In the genomic region with DNA sequence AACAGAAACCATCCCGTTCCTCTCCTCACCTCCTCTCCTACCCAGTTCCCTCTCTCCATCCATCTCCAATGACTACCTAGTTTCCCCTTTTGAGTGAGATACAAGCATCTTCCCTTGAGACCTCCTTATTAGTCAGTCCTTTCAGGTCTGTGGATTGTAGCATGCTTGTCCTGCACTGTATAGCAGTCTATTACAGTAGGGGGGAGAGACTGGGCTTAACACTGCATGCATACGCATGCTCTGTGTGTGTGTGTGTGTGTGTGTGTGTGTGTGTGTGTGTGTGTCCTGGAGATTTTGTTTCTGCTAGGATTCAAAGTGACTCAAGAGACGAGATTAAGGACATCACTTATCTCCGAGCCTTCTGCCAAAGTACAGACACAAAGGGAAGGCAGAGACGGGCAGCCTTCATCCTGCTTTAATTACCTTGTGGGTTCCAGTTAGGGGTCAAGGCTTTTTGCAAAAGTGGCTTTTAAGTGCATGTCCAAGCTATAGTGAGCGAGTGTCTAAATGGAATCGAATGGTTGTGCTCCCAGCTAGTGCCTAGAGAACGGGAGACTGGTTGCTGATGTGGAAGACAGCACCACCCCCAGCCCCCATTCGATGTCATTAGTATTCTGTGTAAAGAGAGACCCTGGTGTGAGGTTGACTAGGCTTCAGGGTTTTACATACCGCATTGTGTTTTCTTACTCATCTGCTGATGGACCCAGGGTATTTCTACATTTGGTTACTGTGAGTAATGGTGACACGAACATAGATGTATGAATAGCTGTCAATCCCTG, we compare ENCODE assay signal across 1 mouse cellular context.
A peak's percentile ranks its signal among the peaks of the same experiment; 100 is the strongest.
TF ChIP-seq lines count a peak whose summit lies in the region.

No protein-coding gene starts in this region.

TF ChIP-seq in CH12.LX, 34 proteins besides CTCF, POLR2A, EP300 and RAD21:
- TF ChIP-seq NRF1 (IDR thresholded peaks at IDR 0.05; ENCODE audit: low read depth, low read length), result peak; percentile 60; the same call in 1 of the 2 replicates
- no peak for TF ChIP-seq GABPA (IDR thresholded peaks at IDR 0.05; ENCODE audit: insufficient replicate concordance, low read depth, low read length)
- no peak for TF ChIP-seq HCFC1 (IDR thresholded peaks at IDR 0.05; ENCODE audit: low read depth, low read length)
